Mouse (Mus musculus): Measurements from ENCODE around the gene Crybb1. TPM values are rescaled to one million over a fixed set of nuclear protein-coding genes. Genes with fewer than 3 reads are reported as not detected.

Gene Crybb1
- polyA plus RNA-seq, 1 experiment: 0.25 TPM

- Histone ChIP-seq H3K9me3 (peaks cover 12% of the 10 kb centered on the region), H3K4me3 (replicated peaks) (no peak overlapping the region), H3K4me1 (peaks cover 75% of the 10 kb centered on the region), H3K27me3 (replicated peaks) (peaks cover 73% of the 10 kb centered on the region), H3K36me3 (replicated peaks; ENCODE audit: low read length) (no peaks in the 10 kb centered on the region)
- TF ChIP-seq FLI1 (IDR thresholded peaks at IDR 0.05; ENCODE audit: low read length): no peak
- no peak for TF ChIP-seq GATA1 (IDR thresholded peaks at IDR 0.05; ENCODE audit: borderline replicate concordance, low read length)
Observed at GRCm38 (mm10) chr5:112215801-112216251, 39.8 kb upstream of the Crybb1 start.

DNA sequence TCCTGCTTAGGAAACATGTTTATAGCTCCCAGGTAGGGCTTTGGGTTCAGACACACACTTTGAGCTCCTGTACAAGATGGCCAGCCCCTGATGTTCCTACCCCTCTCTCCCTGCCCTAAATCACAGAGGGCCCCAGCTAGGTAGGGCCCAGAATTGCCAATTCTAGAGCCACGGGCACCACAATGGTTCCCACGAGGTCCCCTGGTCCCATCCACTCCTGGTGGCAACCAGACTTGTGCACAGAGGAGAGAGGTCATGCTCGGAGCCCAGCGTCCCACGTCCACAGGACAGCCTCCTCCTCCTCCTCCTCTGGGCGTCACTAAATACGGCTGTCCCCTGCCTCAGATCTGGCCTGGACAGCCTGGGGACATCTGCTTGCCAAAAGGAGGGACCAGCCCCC, 39.3 kb upstream of the Crybb1 start:
- Histone ChIP-seq H3K4me1 (peaks cover 80% of the 10 kb centered on the region), H3K9me3 (peaks cover 11% of the 10 kb centered on the region), H3K27me3 (replicated peaks) (peaks cover 73% of the 10 kb centered on the region), H3K36me3 (replicated peaks; ENCODE audit: low read length) (no peaks in the 10 kb centered on the region), H3K4me3 (replicated peaks) (no peak overlapping the region)
- TF ChIP-seq FLI1 (IDR thresholded peaks at IDR 0.05; ENCODE audit: low read length) (no peak), GATA1 (IDR thresholded peaks at IDR 0.05; ENCODE audit: borderline replicate concordance, low read length) (no peak)

DNA sequence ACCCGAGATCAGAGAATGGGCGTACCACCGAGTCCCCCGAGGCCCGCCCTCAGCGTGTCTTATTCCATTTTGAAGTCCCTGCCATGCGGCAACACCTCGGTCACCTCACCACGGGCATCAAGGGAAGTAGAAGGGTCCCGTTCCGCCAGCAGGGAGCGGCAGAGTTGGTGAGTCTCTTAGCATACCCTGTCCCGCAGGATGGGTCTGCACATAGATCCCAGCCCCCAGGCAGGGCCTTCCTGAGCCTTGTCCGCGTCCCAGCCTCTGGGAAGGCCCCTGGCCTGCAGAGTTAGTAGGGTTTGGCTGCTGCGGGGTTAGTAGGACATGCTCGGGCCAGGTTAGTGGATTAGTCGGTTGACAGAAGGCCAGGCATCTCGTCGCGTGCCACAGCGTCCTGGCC, 38.6 kb upstream of the Crybb1 start:
- Histone ChIP-seq H3K36me3 (replicated peaks; ENCODE audit: low read length) (no peaks in the 10 kb centered on the region), H3K9me3 (peaks cover 11% of the 10 kb centered on the region), H3K4me1 (peaks cover 76% of the 10 kb centered on the region), H3K4me3 (replicated peaks) (no peak overlapping the region), H3K27me3 (replicated peaks) (peaks cover 72% of the 10 kb centered on the region)
- TF ChIP-seq FLI1 (IDR thresholded peaks at IDR 0.05; ENCODE audit: low read length): no peak
- TF ChIP-seq GATA1 (IDR thresholded peaks at IDR 0.05; ENCODE audit: borderline replicate concordance, low read length): no peak

- Histone ChIP-seq H3K4me3 (replicated peaks) (no peak overlapping the region), H3K4me1 (peaks cover 75% of the 10 kb centered on the region), H3K36me3 (replicated peaks; ENCODE audit: low read length) (no peaks in the 10 kb centered on the region), H3K9me3 (peaks cover 19% of the 10 kb centered on the region), H3K27me3 (replicated peaks) (peaks cover 72% of the 10 kb centered on the region)
- TF ChIP-seq FLI1 (IDR thresholded peaks at IDR 0.05; ENCODE audit: low read length) (no peak), GATA1 (IDR thresholded peaks at IDR 0.05; ENCODE audit: borderline replicate concordance, low read length) (no peak)
Observed at GRCm38 (mm10) chr5:112218679-112219078, 36.9 kb upstream of the Crybb1 start.

- TF ChIP-seq GATA1 (IDR thresholded peaks at IDR 0.05; ENCODE audit: borderline replicate concordance, low read length) (no peak), FLI1 (IDR thresholded peaks at IDR 0.05; ENCODE audit: low read length) (no peak)
- Histone ChIP-seq H3K27me3 (replicated peaks) (peaks cover 74% of the 10 kb centered on the region), H3K36me3 (replicated peaks; ENCODE audit: low read length) (no peaks in the 10 kb centered on the region), H3K4me1 (peaks cover 68% of the 10 kb centered on the region), H3K9me3 (peaks cover 19% of the 10 kb centered on the region), H3K4me3 (replicated peaks) (peak overlapping the region; percentile 82)
Observed at GRCm38 (mm10) chr5:112219398-112219797, 36.2 kb upstream of the Crybb1 start.

GRCm38 (mm10) chr5:112220203-112220602, 35.4 kb upstream of the Crybb1 start:
- TF ChIP-seq FLI1 (IDR thresholded peaks at IDR 0.05; ENCODE audit: low read length): no peak
- TF ChIP-seq GATA1 (IDR thresholded peaks at IDR 0.05; ENCODE audit: borderline replicate concordance, low read length): no peak
- Histone ChIP-seq H3K36me3 (replicated peaks; ENCODE audit: low read length) (no peaks in the 10 kb centered on the region), H3K4me3 (replicated peaks) (peak overlapping the region; percentile 35), H3K27me3 (replicated peaks) (peaks cover 77% of the 10 kb centered on the region), H3K4me1 (peaks cover 60% of the 10 kb centered on the region), H3K9me3 (peaks cover 19% of the 10 kb centered on the region)

- Histone ChIP-seq H3K9me3 (peaks cover 30% of the 10 kb centered on the region), H3K4me3 (replicated peaks) (no peak overlapping the region), H3K36me3 (replicated peaks; ENCODE audit: low read length) (no peaks in the 10 kb centered on the region), H3K27me3 (replicated peaks) (peaks cover 93% of the 10 kb centered on the region), H3K4me1 (peaks cover 34% of the 10 kb centered on the region)
- TF ChIP-seq GATA1 (IDR thresholded peaks at IDR 0.05; ENCODE audit: borderline replicate concordance, low read length) (no peak), FLI1 (IDR thresholded peaks at IDR 0.05; ENCODE audit: low read length) (no peak)
Observed at GRCm38 (mm10) chr5:112225591-112225990, 30.0 kb upstream of the Crybb1 start.

- H3K4me1 ChIP-seq: peaks cover 26% of the 10 kb centered on the region
- no peaks in the 10 kb centered on the region for H3K36me3 ChIP-seq (replicated peaks; ENCODE audit: low read length)
- H3K9me3 ChIP-seq: peaks cover 23% of the 10 kb centered on the region
- H3K27me3 ChIP-seq (replicated peaks): peaks cover 97% of the 10 kb centered on the region
- peak overlapping the region; percentile 75 for H3K4me3 ChIP-seq (replicated peaks)
- TF ChIP-seq GATA1 (IDR thresholded peaks at IDR 0.05; ENCODE audit: borderline replicate concordance, low read length) (no peak), FLI1 (IDR thresholded peaks at IDR 0.05; ENCODE audit: low read length) (no peak)
Observed at GRCm38 (mm10) chr5:112227354-112227753, 28.3 kb upstream of the Crybb1 start.

GRCm38 (mm10) chr5:112227898-112228239, 27.7 kb upstream of the Crybb1 start:
- Histone ChIP-seq H3K27me3 (replicated peaks) (peaks cover 95% of the 10 kb centered on the region), H3K36me3 (replicated peaks; ENCODE audit: low read length) (no peaks in the 10 kb centered on the region), H3K9me3 (peaks cover 18% of the 10 kb centered on the region; the same call in 1 of the 2 replicates), H3K4me3 (replicated peaks) (peak overlapping the region; percentile 72), H3K4me1 (peaks cover 26% of the 10 kb centered on the region)
- no peak for TF ChIP-seq FLI1 (IDR thresholded peaks at IDR 0.05; ENCODE audit: low read length)
- TF ChIP-seq GATA1 (IDR thresholded peaks at IDR 0.05; ENCODE audit: borderline replicate concordance, low read length): no peak

DNA sequence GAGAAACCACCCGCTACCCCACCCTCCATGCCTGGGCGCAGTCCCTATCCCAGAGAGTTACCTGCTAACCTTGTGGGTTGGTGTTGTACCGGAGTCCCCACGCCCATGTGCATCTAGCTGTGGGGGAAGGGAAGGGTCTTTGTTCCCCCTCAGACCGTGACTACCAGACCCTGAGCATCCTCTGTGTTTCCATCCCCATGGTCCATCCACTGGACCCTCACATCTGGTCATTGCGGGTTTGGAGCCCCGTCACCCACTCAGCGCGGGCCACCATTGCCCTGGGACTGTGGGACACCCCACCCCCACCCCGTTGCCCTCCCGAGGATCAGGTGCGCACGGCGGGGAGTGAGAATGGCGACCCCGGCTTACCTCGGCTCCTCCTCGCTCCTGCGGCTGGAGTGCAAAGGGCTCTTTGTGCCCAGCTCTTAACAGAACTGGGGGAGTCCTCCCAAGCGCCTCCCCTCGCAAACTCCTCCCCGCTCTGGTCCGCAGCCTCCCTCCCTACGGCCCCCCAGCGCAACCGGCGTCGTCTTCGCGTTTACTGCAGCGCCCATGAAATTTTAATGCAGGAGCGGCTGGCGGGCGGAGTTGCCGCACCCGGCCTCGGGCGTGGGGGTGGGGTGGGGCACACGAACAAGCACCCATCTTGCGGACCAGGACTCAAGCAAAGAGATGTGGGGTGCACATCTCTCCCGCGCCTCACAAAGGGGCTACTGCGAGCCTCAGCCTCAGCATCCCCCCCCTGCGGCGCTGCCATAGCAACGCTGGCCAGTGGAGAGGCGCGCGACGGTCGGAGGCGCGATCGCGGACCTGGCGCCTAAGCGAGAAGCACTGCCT, 27.2 kb upstream of the Crybb1 start:
- TF ChIP-seq GATA1 (IDR thresholded peaks at IDR 0.05; ENCODE audit: borderline replicate concordance, low read length) (no peak), FLI1 (IDR thresholded peaks at IDR 0.05; ENCODE audit: low read length) (no peak)
- H3K4me1 ChIP-seq: peaks cover 26% of the 10 kb centered on the region
- H3K9me3 ChIP-seq: peaks cover 18% of the 10 kb centered on the region; the same call in 1 of the 2 replicates
- no peaks in the 10 kb centered on the region for H3K36me3 ChIP-seq (replicated peaks; ENCODE audit: low read length)
- peak overlapping the region; percentile 72 for H3K4me3 ChIP-seq (replicated peaks)
- peaks cover 92% of the 10 kb centered on the region for H3K27me3 ChIP-seq (replicated peaks)
